Mouse (Mus musculus) intestine, embryonic 14.5 days (tissue): ENCODE measurements at regions not wholly inside any gene's neighbourhood (a gene's known extent, or its start where the extent isn't known, plus 50 kb on each side); places are given as distances from the start of the nearest gene placed in this dataset.

Source experiments
- ATAC-seq: fragments of 200-750 bp; cut with Nextera tagmentation; replicated peaks from 2 replicates; pipeline ENCODE4 v1.8.0; 2017; ENCODE audit warnings: low read depth, moderate number of reproducible peaks, moderate TSS enrichment, moderate library complexity; ENCODE audit not compliant: low FRiP score, low TSS enrichment
- DNase-seq: peaks from one replicate; pipeline ENCODE4 v3.0.0-alpha.2; 2018; ENCODE audit warnings: low spot score
- H3K27ac ChIP-seq: fragments of 300-500 bp; sonication (generic); 2 replicates; pipeline ENCODE4 v1.5.1; 2014; ENCODE audit warnings: low read depth, mild to moderate bottlenecking, control low read depth
- H3K27me3 ChIP-seq: fragments of 300-500 bp; sonication (generic); replicated peaks from 2 replicates; pipeline ENCODE4 v1.6.1; 2014; ENCODE audit warnings: low read length, control low read depth; ENCODE audit not compliant: control insufficient read depth, insufficient read depth
- H3K36me3 ChIP-seq: fragments of 300-500 bp; sonication (generic); 2 replicates; pipeline ENCODE4 v1.6.1; 2014; ENCODE audit warnings: low read length, control low read depth; ENCODE audit not compliant: control insufficient read depth, insufficient read depth
- H3K4me1 ChIP-seq: fragments of 300-500 bp; sonication (generic); replicated peaks from 2 replicates; pipeline ENCODE4 v1.6.1; 2014; ENCODE audit warnings: low read length, control low read depth, mixed read lengths; ENCODE audit not compliant: control insufficient read depth, insufficient read depth
- H3K4me2 ChIP-seq: fragments of 300-500 bp; sonication (generic); 2 replicates; pipeline ENCODE4 v1.6.1; 2014; ENCODE audit warnings: low read length
- H3K4me3 ChIP-seq: fragments of 300-500 bp; sonication (generic); 2 replicates; pipeline ENCODE4 v1.5.1; 2014; ENCODE audit warnings: low read depth, low read length, control low read depth, mixed read lengths
- H3K9ac ChIP-seq: fragments of 300-500 bp; sonication (generic); 2 replicates; pipeline ENCODE4 v1.6.1; 2014; ENCODE audit warnings: mild to moderate bottlenecking, low read length
- H3K9me3 ChIP-seq: fragments of 300-500 bp; sonication (generic); 2 replicates; pipeline ENCODE4 v1.6.1; 2016; ENCODE audit warnings: low read length, control low read depth; ENCODE audit not compliant: control insufficient read depth
- WGBS: fragments of 180-500 bp; shearing (Covaris S2); extraction: QIAGEN DNeasy Blood & Tissue Kit; methylation state at CpG from one replicate; pipeline ENCODE4 v1.1.7; 2014; 5-methylcytosine and 5-hydroxymethylcytosine counted together

- Histone ChIP-seq H3K36me3 (no peaks in the 10 kb centered on the region), H3K9me3 (no peaks in the 10 kb centered on the region), H3K4me2 (no peak overlapping the region), H3K27me3 (no peaks in the 10 kb centered on the region), H3K4me1 (no peaks in the 10 kb centered on the region), H3K4me3 (no peak overlapping the region), H3K27ac (no peak overlapping the region), H3K9ac (no peak overlapping the region)
- ATAC-seq (no peak), DNase-seq (no peak)
- 62% methylated on average over 14 of the region's 14 CpGs for WGBS
Measured at GRCm38 (mm10) chr3:66375088-66375910, 78.7 kb upstream of the Veph1 start.

- Histone ChIP-seq H3K27me3 (no peaks in the 10 kb centered on the region), H3K9me3 (no peaks in the 10 kb centered on the region), H3K36me3 (no peaks in the 10 kb centered on the region), H3K4me2 (no peak overlapping the region), H3K27ac (no peak overlapping the region), H3K4me3 (no peak overlapping the region), H3K9ac (no peak overlapping the region), H3K4me1 (no peaks in the 10 kb centered on the region)
- DNase-seq (no peak), ATAC-seq (no peak)
- WGBS = 83% methylated on average over 4 of the region's 4 CpGs
Measured at GRCm38 (mm10) chr3:66374603-66375002, 78.0 kb upstream of the Veph1 start.

- H3K36me3 ChIP-seq = no peaks in the 10 kb centered on the region
- H3K9me3 ChIP-seq = no peaks in the 10 kb centered on the region
- no peak overlapping the region for H3K27ac ChIP-seq
- no peak overlapping the region for H3K4me2 ChIP-seq
- no peak for DNase-seq
- no peak overlapping the region for H3K9ac ChIP-seq
- H3K4me1 ChIP-seq = no peaks in the 10 kb centered on the region
- no peak for ATAC-seq
- 79% methylated on average over 8 of the region's 8 CpGs for WGBS
- H3K4me3 ChIP-seq = no peak overlapping the region
- H3K27me3 ChIP-seq = no peaks in the 10 kb centered on the region
Measured at GRCm38 (mm10) chr3:66373807-66374575, 77.4 kb upstream of the Veph1 start.
